Mouse (Mus musculus) frontal cortex, adult (tissue): Measurements from ENCODE around the gene Pef1.

Experiments used
- ATAC-seq: cut with Nextera tagmentation; 2 replicates; pipeline ENCODE4 v1.9.2; 2017; ENCODE audit warnings: mild to moderate bottlenecking, moderate library complexity, mixed read lengths; ENCODE audit not compliant: low TSS enrichment

Gene Pef1

DNA sequence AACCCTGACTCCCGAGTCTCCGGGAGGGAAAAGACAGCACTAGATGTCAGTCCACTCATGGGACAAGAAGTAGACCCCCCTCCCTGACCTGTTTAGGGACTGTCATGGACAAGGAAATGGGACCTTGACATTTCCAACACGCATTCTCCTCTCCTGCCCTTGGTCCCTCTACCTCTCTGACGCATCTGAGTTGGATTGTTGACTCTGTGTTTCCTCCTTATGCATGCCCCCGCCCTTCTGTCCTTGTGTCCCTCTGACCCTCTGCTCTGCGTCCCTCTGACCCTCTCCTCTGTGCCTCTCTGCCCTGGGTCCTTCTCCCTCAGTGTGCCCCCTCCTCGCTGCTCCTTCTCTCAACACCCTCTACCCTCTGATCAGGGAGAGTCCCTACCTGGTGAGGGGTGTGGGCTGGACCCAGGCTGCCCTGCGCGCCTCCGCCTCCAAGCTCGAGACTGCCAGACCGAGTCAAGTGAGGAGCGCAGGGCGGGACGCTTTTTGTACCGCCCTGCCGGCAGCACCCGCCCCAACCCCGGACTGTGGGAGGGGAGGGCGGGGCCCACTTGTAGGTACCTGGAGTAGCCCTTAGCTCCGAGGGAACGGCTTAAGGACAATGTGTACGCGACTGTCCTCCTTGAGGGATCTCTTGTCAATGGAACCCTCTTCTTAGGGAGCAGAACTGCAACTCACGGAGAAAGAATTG lies 72.1 kb downstream of the Pef1 start:
- no peak for ATAC-seq

DNA sequence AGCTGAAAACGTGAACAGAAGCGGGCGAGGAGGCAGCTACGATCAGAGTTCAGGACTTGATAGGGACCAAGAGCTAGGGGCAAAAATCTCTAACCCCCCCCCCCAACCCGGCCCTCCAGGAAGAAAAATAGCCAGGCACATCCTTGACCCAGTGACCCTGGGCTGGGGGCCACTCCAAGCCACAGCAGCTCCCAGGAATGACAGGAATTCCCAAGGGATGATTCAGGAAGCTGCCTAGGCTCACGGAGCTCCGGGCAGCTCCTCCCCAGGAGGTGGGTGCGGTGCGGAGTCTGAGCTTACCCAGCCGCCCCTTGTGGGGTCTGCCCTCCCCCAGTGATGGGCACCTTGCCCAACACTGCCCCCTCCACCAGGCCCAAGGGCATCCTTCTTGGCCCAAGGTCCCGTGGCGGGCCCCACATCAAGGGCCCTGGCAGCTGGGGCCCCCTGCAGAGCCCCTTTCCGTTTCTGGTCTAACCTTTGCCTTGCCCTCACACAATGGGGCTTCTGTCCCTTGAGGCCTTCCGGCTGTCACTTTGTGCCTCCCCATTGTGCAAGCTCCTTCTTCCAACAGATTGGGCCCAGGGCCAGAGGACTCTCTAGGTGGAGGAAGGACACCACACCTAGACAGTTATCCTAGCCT lies 72.8 kb downstream of the Pef1 start, which contains the start of gene Tinagl1:
Gene Tinagl1, minus strand, starts transcription at position 51 of the 640 bp plus-strand sequence.
- ATAC-seq, result no peak

DNA sequence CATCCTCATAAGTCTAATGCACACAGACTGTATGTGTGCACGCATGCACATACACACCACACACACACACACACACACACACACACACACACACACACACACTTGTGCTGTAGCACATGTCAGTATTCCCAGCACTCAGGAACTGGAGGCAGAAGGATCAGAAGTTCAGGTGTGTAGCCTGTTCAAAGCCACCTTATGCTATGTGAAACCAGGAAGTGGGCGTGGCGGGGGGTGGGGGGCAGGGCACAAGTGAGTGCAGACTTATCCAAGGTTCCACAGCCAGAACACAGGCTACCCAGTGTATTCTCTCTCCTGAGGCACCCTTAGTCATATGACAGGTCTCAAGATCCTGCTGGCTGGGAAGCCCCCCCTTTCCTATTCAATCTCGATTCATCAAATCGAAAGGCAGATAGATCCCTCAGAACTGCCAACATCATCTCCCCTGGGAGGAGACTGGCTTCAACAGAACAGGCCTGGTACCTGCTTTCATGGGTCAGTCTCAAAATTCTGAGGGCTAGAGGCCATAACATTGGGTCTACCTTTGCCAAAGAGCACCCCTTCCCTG lies 73.9 kb downstream of the Pef1 start:
- ATAC-seq, result no peak

DNA sequence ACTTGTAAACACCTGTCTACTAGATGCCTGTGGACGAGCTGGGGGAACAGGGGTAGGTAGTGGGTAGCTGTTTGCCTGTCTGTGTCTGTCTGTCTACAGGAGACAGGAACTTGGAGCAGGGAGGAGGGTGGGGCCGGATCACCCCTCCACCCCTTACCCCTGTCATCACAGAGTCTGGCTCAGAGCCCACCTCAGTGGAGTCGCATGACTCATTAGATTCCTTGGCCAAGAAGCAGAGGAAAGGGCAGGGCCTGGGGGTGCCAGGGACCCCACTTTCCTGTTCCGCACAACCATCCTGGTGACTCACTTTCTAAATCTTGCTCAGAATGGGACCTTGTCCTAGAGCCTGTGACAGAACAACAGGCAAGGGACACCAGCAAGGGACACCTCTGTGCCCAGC lies 74.7 kb downstream of the Pef1 start:
- no peak for ATAC-seq

DNA sequence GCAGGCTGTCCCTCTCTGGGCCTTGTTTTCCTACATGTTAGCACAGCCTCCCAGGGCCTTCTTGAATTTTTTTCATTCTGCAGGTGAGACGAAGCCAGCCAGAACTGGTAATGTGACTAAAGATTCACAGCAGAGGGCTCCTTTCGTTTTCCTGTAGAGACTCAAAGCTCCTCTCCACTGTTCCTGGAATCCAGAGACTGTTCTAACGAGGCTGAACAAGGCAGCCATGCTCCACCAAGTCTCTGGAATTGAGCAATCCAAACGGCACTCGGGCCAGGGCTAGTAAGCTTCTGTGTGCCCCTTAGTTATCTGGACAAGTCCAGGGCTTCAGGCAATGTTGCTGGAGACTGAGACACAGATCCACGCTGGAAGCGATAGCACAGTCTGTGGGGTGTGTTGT lies 75.2 kb downstream of the Pef1 start:
- no peak for ATAC-seq
